Mouse (Mus musculus): ENCODE data around the gene Slc26a9. TPM values are rescaled to one million over a fixed set of nuclear protein-coding genes. Genes with fewer than 3 reads are reported as not detected.
"Not testable (repeated sequence)": the region's sequence is repeated elsewhere in the genome, so short reads cannot be mapped to it uniquely, and the experiment has no call there.

Gene Slc26a9
- polyA plus RNA-seq, 1 experiment from 2014 or later, result not detected

- H3K9ac ChIP-seq (replicated peaks), result no peak overlapping the region
- H3K27ac ChIP-seq (replicated peaks), result no peak overlapping the region
- no peak overlapping the region for H3K4me2 ChIP-seq (replicated peaks)
- no peak overlapping the region for H3K4me3 ChIP-seq
- no peaks in the 10 kb centered on the region for H3K36me3 ChIP-seq
- no peaks in the 10 kb centered on the region for H3K9me3 ChIP-seq
- no peaks in the 10 kb centered on the region for H3K4me1 ChIP-seq
- WGBS, result 92% methylated on average over 6 of the region's 6 CpGs
- no peak for ATAC-seq (ENCODE audit: low FRiP score, low read depth)
- H3K27me3 ChIP-seq, result no peaks in the 10 kb centered on the region
Measured at GRCm38 (mm10) chr1:131816886-131817285, 73.1 kb downstream of the Slc26a9 start.

- not testable (repeated sequence) for H3K9me3 ChIP-seq; H3K27me3 ChIP-seq; H3K36me3 ChIP-seq; H3K4me3 ChIP-seq; H3K27ac ChIP-seq (replicated peaks); H3K9ac ChIP-seq (replicated peaks); H3K4me2 ChIP-seq (replicated peaks); ATAC-seq (ENCODE audit: low FRiP score, low read depth); H3K4me1 ChIP-seq
- WGBS, result 75% methylated on average over 9 of the region's 9 CpGs
Measured at GRCm38 (mm10) chr1:131820353-131820752, 76.5 kb downstream of the Slc26a9 start.

GRCm38 (mm10) chr1:131820887-131821328 lies 77.1 kb downstream of the Slc26a9 start:
- H3K9ac ChIP-seq (replicated peaks), result no peak overlapping the region
- no peak overlapping the region for H3K27ac ChIP-seq (replicated peaks)
- WGBS, result 92% methylated on average over 10 of the region's 10 CpGs
- H3K4me3 ChIP-seq, result no peak overlapping the region
- H3K36me3 ChIP-seq, result no peaks in the 10 kb centered on the region
- no peak overlapping the region for H3K4me2 ChIP-seq (replicated peaks)
- ATAC-seq (ENCODE audit: low FRiP score, low read depth), result no peak
- H3K27me3 ChIP-seq, result 0 out of 2 replicates have a peak, but pooled peaks cover under 1% of the 10 kb centered on the region
- no peaks in the 10 kb centered on the region for H3K4me1 ChIP-seq
- H3K9me3 ChIP-seq, result no peaks in the 10 kb centered on the region

Other genes with a start within 250 kb of the Slc26a9 start
- gene Srgap2, start 216.7 kb upstream of the Slc26a9 start, polyA plus RNA-seq (2016; fragmentation: Nextera tagmentation; extraction: Ambion mirVana), result 18.9 and 19.9 TPM in 2 replicates
- gene Fam72a, start 216.1 kb upstream of the Slc26a9 start, polyA plus RNA-seq (2016; fragmentation: Nextera tagmentation; extraction: Ambion mirVana), result 4.1 TPM in 2 replicates
- gene Avpr1b, start 144.8 kb upstream of the Slc26a9 start, polyA plus RNA-seq (2016; fragmentation: Nextera tagmentation; extraction: Ambion mirVana), result not detected in 2 replicates
- 0.20 and 0.26 TPM in 2 replicates for gene Ctse, start 105.7 kb upstream of the Slc26a9 start, polyA plus RNA-seq (2016; fragmentation: Nextera tagmentation; extraction: Ambion mirVana)
- gene Rab7b, start 55.3 kb upstream of the Slc26a9 start, polyA plus RNA-seq (2016; fragmentation: Nextera tagmentation; extraction: Ambion mirVana), result 0.62 and 0.93 TPM in 2 replicates
- gene Pm20d1, start 53.4 kb downstream of the Slc26a9 start, polyA plus RNA-seq (2016; fragmentation: Nextera tagmentation; extraction: Ambion mirVana), result 0.18 and 0.82 TPM in 2 replicates
- gene Slc41a1, start 83.5 kb downstream of the Slc26a9 start, polyA plus RNA-seq (2016; fragmentation: Nextera tagmentation; extraction: Ambion mirVana), result 13.3 and 13.9 TPM in 2 replicates
- 10.0 and 13.8 TPM in 2 replicates for gene Rab29, start 123.2 kb downstream of the Slc26a9 start, polyA plus RNA-seq (2016; fragmentation: Nextera tagmentation; extraction: Ambion mirVana)
- gene Nucks1, start 166.5 kb downstream of the Slc26a9 start, polyA plus RNA-seq (2016; fragmentation: Nextera tagmentation; extraction: Ambion mirVana), result 102 and 118 TPM in 2 replicates
- 27.4 and 30.2 TPM in 2 replicates for gene Slc45a3, start 218.9 kb downstream of the Slc26a9 start, polyA plus RNA-seq (2016; fragmentation: Nextera tagmentation; extraction: Ambion mirVana)